In the genomic region with DNA sequence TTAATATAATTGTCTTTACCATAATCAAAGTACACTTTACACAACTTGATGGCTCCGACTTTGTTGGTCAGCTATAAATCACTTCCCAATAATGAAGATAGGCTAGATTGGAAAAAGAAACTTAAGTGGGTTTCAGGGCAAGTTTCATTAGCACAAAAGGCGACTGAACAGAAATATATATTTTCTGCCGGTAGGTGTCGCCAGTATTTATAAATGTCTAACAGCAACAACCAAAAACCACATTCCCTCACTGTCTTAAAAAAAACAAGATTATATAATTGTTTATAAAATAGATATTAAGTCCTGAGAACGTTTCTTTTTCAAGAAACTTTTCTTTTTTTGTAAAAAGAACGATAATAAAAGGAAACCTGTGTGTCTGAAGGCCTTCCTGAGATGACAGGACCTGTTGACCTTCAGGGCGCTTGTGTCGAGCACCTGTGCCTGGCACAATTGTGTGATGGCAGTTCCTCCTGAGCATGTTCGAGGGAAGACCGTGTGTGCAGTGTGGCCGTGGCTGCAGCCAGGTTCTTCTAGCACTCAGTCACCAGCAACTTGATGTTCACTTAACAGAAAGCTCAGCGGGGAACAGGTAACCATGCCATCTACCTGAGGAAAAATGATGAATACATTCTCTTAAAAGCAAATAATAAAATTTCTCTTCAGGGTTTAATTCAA, we compare ENCODE assay signal across 8 mouse cellular contexts.
DNase-seq lines count a peak whose midpoint lies in the region; ATAC-seq and TF ChIP-seq lines count a peak whose summit lies in the region.

No protein-coding gene starts in this region.

- no peak for ATAC-seq in midbrain, postnatal 0 days (ENCODE audit: low FRiP score)

- no peak overlapping the region for H3K9ac ChIP-seq in midbrain, postnatal 0 days (replicated peaks; ENCODE audit: low read length, poor library complexity, severe bottlenecking)

- H3K4me2 ChIP-seq in midbrain, postnatal 0 days (ENCODE audit: low read depth, low read length, poor library complexity, severe bottlenecking), result no peak overlapping the region

- no peaks in the 10 kb centered on the region for H3K9me3 ChIP-seq in midbrain, postnatal 0 days (ENCODE audit: low read length)
- H3K9me3 ChIP-seq in midbrain, embryonic 10.5 days (replicated peaks), result no peaks in the 10 kb centered on the region

- H3K36me3 ChIP-seq in midbrain, postnatal 0 days (ENCODE audit: insufficient read depth, low read length), result no peaks in the 10 kb centered on the region
- no peaks in the 10 kb centered on the region for H3K36me3 ChIP-seq in midbrain, embryonic 10.5 days

- DNase-seq in gastrocnemius, adult 2 months, result peak; percentile 32
- DNase-seq in gastrocnemius, adult 8-10 months (ENCODE audit: low spot score in 2 of 2), result no peak
- DNase-seq in midbrain, postnatal 0 days (ENCODE audit: low spot score), result peak; percentile 84
- no peak for DNase-seq in midbrain, embryonic 10.5 days (ENCODE audit: low spot score)
- peak; percentile 62 for DNase-seq in cerebellum, adult 11-12 months
- peak; percentile 58 to 83 for DNase-seq in kidney, postnatal 25 days
- peak; percentile 49 for DNase-seq in skeletal muscle tissue, adult 2 months (ENCODE audit: low read depth, low spot score)
- no peak for DNase-seq in frontal cortex, postnatal 25 days (ENCODE audit: low spot score in 2 of 2)

- peak overlapping the region; percentile 88 for H3K4me3 ChIP-seq in gastrocnemius, adult 2 months
- H3K4me3 ChIP-seq in midbrain, postnatal 0 days (ENCODE audit: low read depth, low read length), result no peak overlapping the region
- no peak overlapping the region for H3K4me3 ChIP-seq in midbrain, embryonic 10.5 days

- 37% methylated on average over 12 of the region's 12 CpGs for WGBS in midbrain, postnatal 0 days
- WGBS in midbrain, embryonic 10.5 days, result 39% methylated on average over 12 of the region's 12 CpGs

- TF ChIP-seq CTCF in gastrocnemius, adult 2 months (IDR thresholded peaks at IDR 0.05), result peak; percentile 67
- peak; percentile 74 for TF ChIP-seq CTCF in midbrain, postnatal 0 days (IDR thresholded peaks at IDR 0.05)

- no peaks in the 10 kb centered on the region for H3K4me1 ChIP-seq in midbrain, postnatal 0 days (ENCODE audit: insufficient read depth, low read length)
- H3K4me1 ChIP-seq in midbrain, embryonic 10.5 days, result peaks cover 17% of the 10 kb centered on the region

- peak overlapping the region; percentile 74 for H3K27ac ChIP-seq in gastrocnemius, adult 2 months
- H3K27ac ChIP-seq in midbrain, postnatal 0 days (ENCODE audit: low read depth, low read length), result no peak overlapping the region
- H3K27ac ChIP-seq in midbrain, embryonic 10.5 days (replicated peaks), result no peak overlapping the region

- intact Hi-C loops in gastrocnemius, adult 2 months (cut with DNase I), result loop anchor here (5.0 kb wide), 2 partner anchors 74 to 151 kb away; no protein-coding TSS in a partner anchor

- H3K27me3 ChIP-seq in midbrain, postnatal 0 days (ENCODE audit: insufficient read depth, low read length), result no peaks in the 10 kb centered on the region
- H3K27me3 ChIP-seq in midbrain, embryonic 10.5 days (ENCODE audit: low read depth, poor library complexity, severe bottlenecking), result peaks cover 48% of the 10 kb centered on the region

Comparison
In these comparisons a context has a peak if more than half of its experiments do, and no peak if none do; other contexts are left out.
1. DNase-seq: peak in gastrocnemius, adult 2 months (single experiment), midbrain, postnatal 0 days (single experiment), cerebellum, adult 11-12 months (single experiment), kidney, postnatal 25 days (2 of 2) and skeletal muscle tissue, adult 2 months (single experiment); none in gastrocnemius, adult 8-10 months (0 of 2), midbrain, embryonic 10.5 days (single experiment) and frontal cortex, postnatal 25 days (0 of 2).